Mouse (Mus musculus): ENCODE results near the gene Ptms. TPM values are rescaled to one million over a fixed set of nuclear protein-coding genes. Genes with fewer than 3 reads are reported as not detected.

Gene Ptms
- total and polyA plus RNA-seq, 3 experiments: 5.6 to 86.4 (median 34.1) TPM

- Histone ChIP-seq H3K9me3 (replicated peaks) (no peaks in the 10 kb centered on the region), H3K27me3 (ENCODE audit: insufficient read depth, low read length) (peaks cover 4% of the 10 kb centered on the region; the same call in 1 of the 2 replicates), H3K4me3 (ENCODE audit: low read depth, low read length) (no peak overlapping the region), H3K4me1 (ENCODE audit: insufficient read depth, low read depth, low read length) (peaks cover 6% of the 10 kb centered on the region; the same call in 1 of the 2 replicates), H3K36me3 (replicated peaks) (peaks cover 32% of the 10 kb centered on the region)
- DNase-seq (ENCODE audit: low spot score) (no peak), ATAC-seq (ENCODE audit: extremely low read depth, insufficient number of reproducible peaks, low FRiP score, poor library complexity, severe bottlenecking) (no peak)
- TF ChIP-seq POLR2AphosphoS5 (IDR thresholded peaks at IDR 0.05; ENCODE audit: insufficient replicate concordance, low read depth, low read length) (no peak), GATA1 (IDR thresholded peaks at IDR 0.05; ENCODE audit: borderline replicate concordance, low read length) (no peak)
Measured at GRCm38 (mm10) chr6:124941679-124942078, 21.8 kb upstream of the Ptms start.

DNA sequence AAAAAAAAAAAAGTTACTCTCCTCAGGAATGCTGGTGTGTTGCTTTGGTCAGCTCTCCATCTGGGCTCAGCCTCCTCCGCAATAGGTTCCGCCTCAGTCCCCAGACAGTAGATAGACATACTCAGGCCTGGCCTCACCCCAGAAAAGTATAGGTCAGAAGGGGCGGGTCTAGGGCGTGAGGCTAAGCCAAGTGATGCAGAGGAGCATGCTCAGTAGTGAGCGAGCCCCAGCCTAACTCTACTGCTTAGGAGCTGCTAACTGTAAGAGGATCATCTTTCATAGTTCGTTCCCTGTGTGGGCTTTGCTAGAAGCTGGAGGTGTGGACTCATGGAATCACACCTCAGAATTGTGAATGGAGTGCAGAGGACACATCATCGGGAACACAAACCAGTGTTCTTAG, 18.7 kb upstream of the Ptms start:
- peaks cover 63% of the 10 kb centered on the region for H3K36me3 ChIP-seq (replicated peaks)
- TF ChIP-seq GATA2 (IDR thresholded peaks at IDR 0.05; ENCODE audit: borderline replicate concordance, low read depth, low read length): no peak
- no peak for TF ChIP-seq POLR2AphosphoS5 (IDR thresholded peaks at IDR 0.05; ENCODE audit: insufficient replicate concordance, low read depth, low read length)
- no peak for TF ChIP-seq GATA1 (IDR thresholded peaks at IDR 0.05; ENCODE audit: borderline replicate concordance, low read length)
- no peak for TF ChIP-seq CTCF (IDR thresholded peaks at IDR 0.05; ENCODE audit: low read depth, low read length)
- TF ChIP-seq TAL1 (conservative IDR thresholded peaks at IDR 0.05; ENCODE audit: low read depth, low read length): no peak
- no peak for DNase-seq (ENCODE audit: low spot score)
- H3K9me3 ChIP-seq (replicated peaks): no peaks in the 10 kb centered on the region
- no peak overlapping the region for H3K4me3 ChIP-seq (ENCODE audit: low read depth, low read length)
- peaks cover 24% of the 10 kb centered on the region for H3K4me1 ChIP-seq (ENCODE audit: insufficient read depth, low read depth, low read length)
- no peaks in the 10 kb centered on the region; the same call in 1 of the 2 replicates for H3K27me3 ChIP-seq (ENCODE audit: insufficient read depth, low read length)
- no peak for ATAC-seq (ENCODE audit: extremely low read depth, insufficient number of reproducible peaks, low FRiP score, poor library complexity, severe bottlenecking)

GRCm38 (mm10) chr6:124937493-124937892, 17.6 kb upstream of the Ptms start:
- ATAC-seq (ENCODE audit: extremely low read depth, insufficient number of reproducible peaks, low FRiP score, poor library complexity, severe bottlenecking) (no peak), DNase-seq (ENCODE audit: low spot score) (no peak)
- Histone ChIP-seq H3K4me1 (ENCODE audit: insufficient read depth, low read depth, low read length) (peaks cover 29% of the 10 kb centered on the region), H3K27me3 (ENCODE audit: insufficient read depth, low read length) (no peaks in the 10 kb centered on the region; the same call in 1 of the 2 replicates), H3K36me3 (replicated peaks) (peaks cover 72% of the 10 kb centered on the region), H3K4me3 (ENCODE audit: low read depth, low read length) (no peak overlapping the region), H3K9me3 (replicated peaks) (no peaks in the 10 kb centered on the region)
- no peak for TF ChIP-seq GATA1 (IDR thresholded peaks at IDR 0.05; ENCODE audit: borderline replicate concordance, low read length)
- no peak for TF ChIP-seq CTCF (IDR thresholded peaks at IDR 0.05; ENCODE audit: low read depth, low read length)
- no peak for TF ChIP-seq GATA2 (IDR thresholded peaks at IDR 0.05; ENCODE audit: borderline replicate concordance, low read depth, low read length)
- no peak for TF ChIP-seq POLR2AphosphoS5 (IDR thresholded peaks at IDR 0.05; ENCODE audit: insufficient replicate concordance, low read depth, low read length)
- TF ChIP-seq TAL1 (conservative IDR thresholded peaks at IDR 0.05; ENCODE audit: low read depth, low read length): no peak

- DNase-seq (ENCODE audit: low spot score): no peak
- H3K36me3 ChIP-seq (replicated peaks): peaks cover 79% of the 10 kb centered on the region
- TF ChIP-seq CTCF (IDR thresholded peaks at IDR 0.05; ENCODE audit: low read depth, low read length): no peak
- no peak for TF ChIP-seq POLR2AphosphoS5 (IDR thresholded peaks at IDR 0.05; ENCODE audit: insufficient replicate concordance, low read depth, low read length)
- TF ChIP-seq GATA2 (IDR thresholded peaks at IDR 0.05; ENCODE audit: borderline replicate concordance, low read depth, low read length): no peak
- no peak for TF ChIP-seq TAL1 (conservative IDR thresholded peaks at IDR 0.05; ENCODE audit: low read depth, low read length)
- no peak for TF ChIP-seq GATA1 (IDR thresholded peaks at IDR 0.05; ENCODE audit: borderline replicate concordance, low read length)
- ATAC-seq (ENCODE audit: extremely low read depth, insufficient number of reproducible peaks, low FRiP score, poor library complexity, severe bottlenecking): no peak
- H3K9me3 ChIP-seq (replicated peaks): no peaks in the 10 kb centered on the region
- H3K27me3 ChIP-seq (ENCODE audit: insufficient read depth, low read length): no peaks in the 10 kb centered on the region; the same call in 1 of the 2 replicates
- no peak overlapping the region for H3K4me3 ChIP-seq (ENCODE audit: low read depth, low read length)
- peaks cover 36% of the 10 kb centered on the region for H3K4me1 ChIP-seq (ENCODE audit: insufficient read depth, low read depth, low read length)
Measured at GRCm38 (mm10) chr6:124936681-124937080, 16.8 kb upstream of the Ptms start.

DNA sequence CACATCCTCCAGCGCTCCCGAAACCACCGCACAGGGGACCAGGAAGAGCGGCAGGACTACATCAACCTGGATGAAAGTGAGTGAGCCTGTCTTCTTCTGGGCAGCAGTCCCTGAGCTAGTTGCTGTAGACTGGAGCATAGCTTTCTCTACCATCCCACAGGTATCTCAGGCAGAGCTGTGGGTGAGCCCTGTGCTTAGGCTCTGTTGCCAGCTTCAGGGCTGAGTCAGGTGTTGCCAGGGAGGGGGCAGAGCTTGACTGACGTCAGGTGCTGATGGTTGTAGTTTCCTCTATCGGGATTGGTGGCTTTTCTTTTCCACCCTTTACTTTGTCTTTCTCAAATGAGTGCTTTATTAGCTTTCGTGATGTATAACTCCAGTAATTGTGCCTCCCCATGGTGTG, 14.8 kb upstream of the Ptms start:
- peaks cover 46% of the 10 kb centered on the region for H3K4me1 ChIP-seq (ENCODE audit: insufficient read depth, low read depth, low read length)
- no peaks in the 10 kb centered on the region; the same call in 1 of the 2 replicates for H3K27me3 ChIP-seq (ENCODE audit: insufficient read depth, low read length)
- DNase-seq (ENCODE audit: low spot score) (no peak), ATAC-seq (ENCODE audit: extremely low read depth, insufficient number of reproducible peaks, low FRiP score, poor library complexity, severe bottlenecking) (no peak)
- H3K36me3 ChIP-seq (replicated peaks): peaks cover 74% of the 10 kb centered on the region
- no peak for TF ChIP-seq TAL1 (conservative IDR thresholded peaks at IDR 0.05; ENCODE audit: low read depth, low read length)
- TF ChIP-seq POLR2AphosphoS5 (IDR thresholded peaks at IDR 0.05; ENCODE audit: insufficient replicate concordance, low read depth, low read length): no peak
- TF ChIP-seq GATA2 (IDR thresholded peaks at IDR 0.05; ENCODE audit: borderline replicate concordance, low read depth, low read length): no peak
- TF ChIP-seq GATA1 (IDR thresholded peaks at IDR 0.05; ENCODE audit: borderline replicate concordance, low read length): no peak
- no peak for TF ChIP-seq CTCF (IDR thresholded peaks at IDR 0.05; ENCODE audit: low read depth, low read length)
- no peak overlapping the region for H3K4me3 ChIP-seq (ENCODE audit: low read depth, low read length)
- no peaks in the 10 kb centered on the region for H3K9me3 ChIP-seq (replicated peaks)

DNA sequence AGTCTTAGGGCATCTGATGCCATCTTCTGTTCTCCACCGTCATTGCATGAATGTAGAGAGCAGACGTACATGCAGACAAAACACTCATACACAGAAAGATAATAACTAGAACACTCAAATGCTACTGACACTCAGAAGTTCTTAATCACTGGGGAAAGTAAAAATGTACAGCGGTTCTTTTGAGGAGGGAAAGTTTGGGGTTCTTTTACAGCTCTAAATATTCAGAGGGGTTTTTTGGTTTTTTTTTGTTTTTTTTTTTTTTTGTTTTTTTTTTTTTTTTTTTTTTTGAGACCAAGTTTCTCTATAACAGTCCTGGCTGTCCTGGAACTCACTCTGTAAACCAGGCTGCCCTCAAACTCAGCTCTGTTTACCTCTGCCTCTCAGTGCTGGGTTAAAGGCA, 13.2 kb upstream of the Ptms start:
- no peak for ATAC-seq (ENCODE audit: extremely low read depth, insufficient number of reproducible peaks, low FRiP score, poor library complexity, severe bottlenecking)
- peaks cover 61% of the 10 kb centered on the region for H3K36me3 ChIP-seq (replicated peaks)
- no peak overlapping the region for H3K4me3 ChIP-seq (ENCODE audit: low read depth, low read length)
- no peak for DNase-seq (ENCODE audit: low spot score)
- peaks cover 43% of the 10 kb centered on the region for H3K4me1 ChIP-seq (ENCODE audit: insufficient read depth, low read depth, low read length)
- TF ChIP-seq TAL1 (conservative IDR thresholded peaks at IDR 0.05; ENCODE audit: low read depth, low read length) (no peak), CTCF (IDR thresholded peaks at IDR 0.05; ENCODE audit: low read depth, low read length) (no peak), GATA1 (IDR thresholded peaks at IDR 0.05; ENCODE audit: borderline replicate concordance, low read length) (no peak), GATA2 (IDR thresholded peaks at IDR 0.05; ENCODE audit: borderline replicate concordance, low read depth, low read length) (no peak), POLR2AphosphoS5 (IDR thresholded peaks at IDR 0.05; ENCODE audit: insufficient replicate concordance, low read depth, low read length) (no peak)
- no peaks in the 10 kb centered on the region for H3K9me3 ChIP-seq (replicated peaks)
- peaks cover 1% of the 10 kb centered on the region for H3K27me3 ChIP-seq (ENCODE audit: insufficient read depth, low read length)

All from G1E (cell line).